Mouse (Mus musculus) layer of hippocampus, adult 2 months (tissue): ENCODE measurements at regions not wholly inside any gene's neighbourhood (a gene's known extent, or its start where the extent isn't known, plus 50 kb on each side); places are given as distances from the start of the nearest gene placed in this dataset.

ENCODE experiments used
- DNase-seq, 2 experiments: peaks; one replicate each; pipeline ENCODE4 v3.0.0; 2022; ENCODE audit warnings: low spot score in 2 of 2
- H3K27ac ChIP-seq: fragments of 200-600 bp; 2 replicates; pipeline ENCODE4 v1.8.1; 2022
- H3K4me3 ChIP-seq: fragments of 200-600 bp; 2 replicates; pipeline ENCODE4 v1.8.1; 2022; ENCODE audit warnings: mild to moderate bottlenecking
- CTCF ChIP-seq: fragments of 200-600 bp; conservative IDR thresholded peaks from 2 replicates; pipeline ENCODE4 v1.8.1; 2022; ENCODE audit warnings: antibody characterized with exemption, mild to moderate bottlenecking, moderate library complexity

- Histone ChIP-seq H3K4me3 (no peak overlapping the region), H3K27ac (no peak overlapping the region)
- no peak for TF ChIP-seq CTCF
- DNase-seq, result no peak
These were observed 350.0 kb upstream of the Plxna2 start for GRCm38 (mm10) chr1:194268028-194268427.

GRCm38 (mm10) chr1:194262374-194262773, 355.6 kb upstream of the Plxna2 start:
- Histone ChIP-seq H3K4me3 (no peak overlapping the region), H3K27ac (no peak overlapping the region)
- TF ChIP-seq CTCF, result no peak
- peak in 1 of 2 experiments; percentile 3 for DNase-seq

- Histone ChIP-seq H3K4me3 (no peak overlapping the region), H3K27ac (no peak overlapping the region)
- DNase-seq, result no peak
- no peak for TF ChIP-seq CTCF
These were observed 358.1 kb upstream of the Plxna2 start for GRCm38 (mm10) chr1:194259957-194260356.

GRCm38 (mm10) chr1:194244776-194245366, 373.1 kb upstream of the Plxna2 start:
- H3K27ac ChIP-seq, result no peak overlapping the region
- DNase-seq, result no peak
- no peak for TF ChIP-seq CTCF
- no peak overlapping the region for H3K4me3 ChIP-seq

DNA sequence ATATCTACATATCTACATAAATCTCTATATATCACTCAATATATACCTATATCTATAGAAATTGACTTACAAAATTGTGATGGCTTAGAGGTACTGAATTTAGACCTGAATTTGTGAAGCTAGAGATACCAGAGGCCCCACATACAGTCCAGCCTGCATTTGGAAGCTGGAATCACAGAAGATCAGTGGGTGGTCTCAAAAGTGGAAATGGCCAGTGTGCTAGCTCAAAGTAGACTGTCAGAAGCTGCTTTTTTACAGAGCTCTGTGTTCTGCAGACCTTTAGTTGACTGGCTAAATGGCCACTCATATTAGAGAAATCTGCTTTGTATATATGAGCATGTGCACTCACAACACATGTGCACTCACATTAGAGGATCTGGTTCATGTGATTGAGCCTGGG, 376.9 kb upstream of the Plxna2 start:
- H3K27ac ChIP-seq, result no peak overlapping the region
- H3K4me3 ChIP-seq, result no peak overlapping the region
- TF ChIP-seq CTCF, result no peak
- DNase-seq, result no peak

- no peak overlapping the region for H3K4me3 ChIP-seq
- H3K27ac ChIP-seq, result 0 out of 2 replicates have a peak overlapping the region, but pooled peaks have one; percentile 10
- TF ChIP-seq CTCF, result no peak
These were observed 386.8 kb upstream of the Plxna2 start for GRCm38 (mm10) chr1:194231206-194231605.

DNA sequence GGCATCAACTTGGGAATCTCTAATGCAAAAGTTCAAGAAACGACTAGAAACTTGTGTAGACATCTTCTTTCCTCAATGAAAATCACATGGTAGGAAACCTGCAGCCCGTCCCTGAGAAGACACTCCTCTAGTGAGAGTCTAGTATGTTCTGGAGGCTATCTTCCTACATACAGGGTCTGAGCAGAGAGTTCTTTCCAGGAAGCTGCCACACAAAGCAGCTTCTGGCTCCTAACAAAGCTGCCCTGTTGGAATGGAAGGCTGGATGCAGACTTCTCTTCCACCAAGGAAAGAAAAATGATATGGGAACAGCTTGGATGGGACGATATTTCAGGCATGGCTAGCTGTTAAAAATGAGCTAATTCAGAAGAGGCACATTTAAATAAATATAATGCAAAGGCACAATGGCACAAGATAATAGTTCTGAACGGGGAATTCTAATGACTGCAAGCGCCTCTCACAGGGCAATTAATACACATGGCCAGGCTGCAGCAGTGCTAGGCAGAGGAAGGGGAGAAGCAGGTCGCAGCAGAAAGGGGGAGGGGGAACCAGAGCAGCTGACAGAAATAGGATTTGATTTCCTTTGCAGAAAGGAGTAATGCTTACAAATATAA, 391.4 kb upstream of the Plxna2 start:
- TF ChIP-seq CTCF, result no peak
- peak in 1 of 2 experiments; percentile 2 for DNase-seq
- Histone ChIP-seq H3K4me3 (no peak overlapping the region), H3K27ac (peak overlapping the region; percentile 75)

More at GRCm38 (mm10) chr1:194231206-194231605, 386.8 kb upstream of the Plxna2 start:
- peak; percentile 11 to 34 for DNase-seq

- peak overlapping the region; percentile 75; the same call in 1 of the 2 replicates for H3K27ac ChIP-seq
- H3K4me3 ChIP-seq, result no peak overlapping the region
- no peak for TF ChIP-seq CTCF
- no peak for DNase-seq
These were observed 392.2 kb upstream of the Plxna2 start for GRCm38 (mm10) chr1:194225786-194226185.

DNA sequence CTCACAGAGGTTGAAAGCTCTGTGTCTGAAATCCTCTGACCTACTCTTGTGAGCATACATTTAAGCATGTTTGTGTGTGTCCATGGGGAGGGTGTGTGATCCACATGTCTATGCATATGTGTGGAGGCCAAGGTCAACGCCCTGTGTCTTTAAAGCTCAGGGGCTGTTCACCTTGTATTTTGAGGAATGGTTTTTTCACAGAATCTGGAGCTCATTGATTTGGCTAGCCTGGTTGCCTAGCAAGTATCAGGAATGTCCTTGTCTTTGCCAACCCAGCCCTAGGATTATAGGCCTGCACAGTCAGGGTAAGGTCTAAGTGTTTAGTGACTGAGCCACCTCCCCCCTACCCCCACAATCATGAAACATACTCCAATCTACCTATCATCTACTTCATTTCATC, 394.0 kb upstream of the Plxna2 start:
- no peak for DNase-seq
- H3K27ac ChIP-seq, result no peak overlapping the region
- no peak for TF ChIP-seq CTCF
- H3K4me3 ChIP-seq, result no peak overlapping the region

DNA sequence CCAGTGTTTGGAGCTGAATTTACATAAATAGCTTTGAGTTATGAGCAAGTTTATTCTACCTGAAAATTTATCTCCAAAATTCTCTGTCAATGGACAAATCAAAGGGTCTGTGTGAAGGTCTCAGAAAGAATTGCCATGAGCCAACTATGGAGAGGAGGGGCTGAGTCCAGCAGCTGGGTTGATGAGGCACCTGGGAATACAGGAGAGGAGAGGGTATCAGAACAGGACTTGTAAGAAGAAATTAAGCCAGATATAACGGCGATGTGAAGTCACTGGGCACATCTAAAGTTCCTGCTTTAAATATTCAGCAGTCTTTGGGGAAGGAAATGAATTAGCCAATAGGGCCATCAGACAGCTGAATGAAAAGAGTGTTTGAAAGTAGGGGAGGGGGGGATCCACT, 394.4 kb upstream of the Plxna2 start:
- H3K27ac ChIP-seq, result no peak overlapping the region
- no peak for TF ChIP-seq CTCF
- H3K4me3 ChIP-seq, result no peak overlapping the region
- no peak for DNase-seq

GRCm38 (mm10) chr1:194223015-194223414, 395.0 kb upstream of the Plxna2 start:
- TF ChIP-seq CTCF, result peak; percentile 98
- no peak overlapping the region for H3K4me3 ChIP-seq
- peak; percentile 54 to 68 for DNase-seq
- no peak overlapping the region for H3K27ac ChIP-seq

- TF ChIP-seq CTCF, result no peak
- no peak overlapping the region for H3K4me3 ChIP-seq
- no peak overlapping the region for H3K27ac ChIP-seq
- DNase-seq, result no peak
These were observed 409.7 kb upstream of the Plxna2 start for GRCm38 (mm10) chr1:194208034-194209000.

DNA sequence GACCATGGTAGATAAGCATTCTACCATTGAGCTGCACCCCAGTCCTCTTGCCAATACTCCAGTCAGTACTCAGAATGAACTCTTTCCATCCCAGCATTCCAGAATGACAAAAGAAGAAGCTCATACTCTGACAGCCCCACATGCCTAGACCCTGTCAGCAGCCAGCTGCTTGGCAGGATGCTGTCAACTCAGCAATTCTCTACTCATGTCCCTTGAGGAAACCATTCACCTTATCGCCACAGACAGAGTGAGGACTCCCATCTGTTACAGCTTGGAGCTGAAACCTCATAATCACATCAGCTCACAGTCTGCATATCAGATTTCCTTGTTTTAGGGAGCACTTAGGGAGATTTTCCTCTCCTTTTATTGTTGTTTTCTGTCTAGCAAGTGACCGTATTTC, 420.5 kb upstream of the Plxna2 start:
- no peak for DNase-seq
- Histone ChIP-seq H3K4me3 (no peak overlapping the region), H3K27ac (no peak overlapping the region)
- no peak for TF ChIP-seq CTCF

- H3K4me3 ChIP-seq, result no peak overlapping the region
- DNase-seq, result no peak
- no peak for TF ChIP-seq CTCF
- no peak overlapping the region for H3K27ac ChIP-seq
These were observed 435.7 kb upstream of the Plxna2 start for GRCm38 (mm10) chr1:194182293-194182692.
